Mouse (Mus musculus): ENCODE measurements around the gene Gm2431.

DNA sequence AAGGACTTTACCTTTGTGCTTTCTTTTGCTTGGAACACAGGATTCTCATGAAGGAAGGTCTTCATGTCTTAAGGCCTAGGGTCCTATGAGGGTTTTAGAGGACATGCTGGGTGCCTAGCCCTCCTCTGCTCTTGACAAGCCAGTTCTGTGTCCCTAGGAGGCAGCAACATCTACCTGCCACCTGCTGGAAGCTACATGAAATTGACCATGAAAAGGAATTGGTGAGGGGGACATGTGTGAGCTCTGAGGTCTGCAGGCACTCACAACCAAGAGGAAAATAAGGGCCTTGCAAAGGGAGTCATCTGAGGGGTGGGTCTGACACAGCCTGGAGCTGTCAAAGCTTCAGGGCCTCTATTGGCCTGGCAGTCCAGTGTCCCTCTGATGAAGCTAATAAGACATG is 37.3 kb upstream of the Gm2431 start:
- no peak for TF ChIP-seq CTCF (IDR thresholded peaks at IDR 0.05; ENCODE audit: borderline replicate concordance, control insufficient read depth, extremely low read depth, insufficient read depth, low read length, poor library complexity)
- no peak for TF ChIP-seq POLR2A (IDR thresholded peaks at IDR 0.05; ENCODE audit: control insufficient read depth, extremely low read depth, insufficient read depth, low read length, poor library complexity)

Data from thymus, adult 2 months (tissue).